Mouse (Mus musculus) testis, adult 2 months (tissue): ENCODE measurements at regions not wholly inside any gene's neighbourhood (a gene's known extent, or its start where the extent isn't known, plus 50 kb on each side); places are given as distances from the start of the nearest gene placed in this dataset.

ENCODE experiments used
- CTCF ChIP-seq: fragments of 200-500 bp; IDR thresholded peaks from 2 replicates; pipeline ENCODE4 v1.5.1; 2012; ENCODE audit warnings: low read depth, mild to moderate bottlenecking, inconsistent platforms, low read length, moderate library complexity; ENCODE audit not compliant: control insufficient read depth, insufficient read depth, insufficient replicate concordance
- POLR2A ChIP-seq: fragments of 200-500 bp; IDR thresholded peaks from 2 replicates; pipeline ENCODE4 v1.6.1; 2012; ENCODE audit warnings: low read depth, mild to moderate bottlenecking, inconsistent platforms, low read length, moderate library complexity; ENCODE audit not compliant: control insufficient read depth

- TF ChIP-seq POLR2A = no peak
- TF ChIP-seq CTCF = no peak
Observed at GRCm38 (mm10) chr4:81216123-81216522, 226.5 kb downstream of the Mpdz start.
